Mouse (Mus musculus) cerebellum, adult 11-12 months (tissue): ENCODE measurements around the gene Tex261.
"Not testable (repeated sequence)": the region's sequence is repeated elsewhere in the genome, so short reads cannot be mapped to it uniquely, and the experiment has no call there.

Experiments used
- DNase-seq: peaks from one replicate; pipeline ENCODE4 v3.0.0; 2022

Tex261 gene

DNA sequence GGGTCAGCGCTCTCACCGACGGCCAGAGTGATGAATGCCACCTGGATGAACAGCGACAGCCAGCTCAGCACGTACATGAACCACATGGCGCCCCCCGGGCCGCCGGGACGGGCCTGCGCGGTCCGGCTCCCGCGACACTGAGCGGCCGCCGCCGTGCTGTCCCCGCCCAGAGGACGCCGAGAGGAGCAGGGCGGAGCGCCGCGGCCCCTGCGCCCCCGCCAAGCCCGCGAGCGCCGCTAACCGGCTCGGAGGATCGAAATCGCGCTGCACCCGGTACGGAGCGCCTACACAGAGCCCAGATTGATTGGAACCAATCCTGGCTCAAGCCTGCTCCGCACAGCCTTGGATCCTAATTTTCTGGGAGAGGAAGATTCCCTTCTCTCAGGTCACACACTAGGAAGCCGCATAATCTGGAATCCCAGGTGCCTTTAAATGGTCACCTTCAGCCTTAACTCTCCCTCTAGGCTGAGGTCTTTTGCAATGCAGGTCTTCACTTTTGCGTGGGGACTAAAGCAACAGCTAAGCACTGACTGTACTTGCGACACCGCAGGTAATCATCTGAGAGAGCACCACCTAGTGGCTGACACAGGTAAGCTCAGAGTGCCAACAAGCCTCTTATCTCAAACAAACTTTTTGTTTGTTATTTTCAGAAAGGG, at the start of gene Tex261:
Gene Tex261 (minus strand): TSS at position 176 of the 656 bp plus-strand sequence.
- DNase-seq = peak; percentile 92

DNA sequence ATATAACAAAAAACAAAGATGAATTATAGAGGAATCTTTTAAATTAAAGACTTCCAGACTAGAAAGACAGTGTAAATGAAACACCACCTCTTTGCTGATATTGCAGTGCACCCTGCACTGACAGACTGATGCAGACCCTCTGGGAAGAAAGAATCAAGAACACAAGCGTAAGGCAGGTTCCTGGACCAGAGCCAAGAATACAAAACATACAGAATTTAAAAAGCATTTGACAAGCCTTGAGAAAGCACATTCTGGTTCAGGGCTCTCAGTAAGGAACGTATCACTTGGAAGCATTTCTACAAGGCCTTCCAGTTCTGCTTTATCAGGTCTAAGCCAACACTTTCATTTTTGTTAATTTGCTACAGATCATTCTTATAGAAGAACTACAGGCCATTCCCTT, 46.2 kb upstream of the Tex261 start:
- DNase-seq = no peak

DNA sequence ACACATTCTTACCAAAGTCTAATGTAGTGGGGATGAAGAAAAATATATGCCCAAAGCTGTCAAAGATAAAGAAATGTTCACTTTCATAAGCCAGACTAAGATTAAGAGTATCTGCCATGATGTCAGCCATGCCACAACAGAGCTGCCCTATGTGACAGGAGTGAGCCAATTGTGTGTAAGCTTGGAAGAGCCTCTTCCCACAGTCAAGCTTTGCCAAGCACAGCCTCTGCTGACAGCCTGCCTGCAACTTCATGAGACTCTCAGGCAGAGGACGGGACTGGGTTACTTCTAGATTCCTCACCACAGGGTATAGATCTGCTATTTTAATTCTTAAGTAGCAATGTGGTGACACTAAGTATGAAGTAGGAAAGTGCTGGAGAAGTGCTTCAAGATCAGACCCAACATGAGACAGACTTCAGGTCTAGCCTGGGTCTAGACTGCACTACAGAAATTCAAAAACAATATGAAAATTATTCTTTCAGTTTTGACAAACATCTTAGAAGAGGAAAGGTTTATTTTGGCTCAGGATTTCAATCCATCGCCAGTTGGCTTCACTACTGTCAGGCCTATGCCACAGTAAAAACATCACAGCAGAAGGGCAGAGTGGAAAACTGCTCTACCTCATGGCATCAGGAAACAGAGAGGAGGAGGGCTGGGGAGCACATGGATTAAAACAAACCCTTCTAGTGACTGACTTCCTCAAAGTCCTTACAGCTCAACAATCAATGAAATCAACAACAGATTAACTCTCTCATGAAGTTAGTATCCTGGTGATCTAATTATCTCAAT, 45.3 kb upstream of the Tex261 start:
- no peak for DNase-seq

DNA sequence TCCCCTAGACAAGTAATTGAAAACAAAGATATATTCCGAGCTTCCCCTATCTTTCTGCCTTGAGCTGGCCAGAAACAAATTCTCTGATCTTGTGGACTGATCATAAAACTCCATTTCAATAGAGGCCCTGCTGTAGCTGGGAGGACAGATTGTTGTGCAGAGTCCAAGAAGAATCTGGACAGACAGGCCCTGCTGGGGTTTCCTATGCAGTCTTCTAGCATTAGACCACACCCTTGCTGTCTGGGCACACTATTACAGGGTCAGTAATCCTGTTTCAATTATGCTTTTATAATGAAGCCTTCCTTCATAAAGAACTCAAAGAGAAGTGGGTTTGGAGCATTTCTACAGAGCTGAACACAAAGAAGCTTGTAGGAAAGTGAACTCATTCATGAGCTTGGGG, 43.4 kb upstream of the Tex261 start:
- no peak for DNase-seq

DNA sequence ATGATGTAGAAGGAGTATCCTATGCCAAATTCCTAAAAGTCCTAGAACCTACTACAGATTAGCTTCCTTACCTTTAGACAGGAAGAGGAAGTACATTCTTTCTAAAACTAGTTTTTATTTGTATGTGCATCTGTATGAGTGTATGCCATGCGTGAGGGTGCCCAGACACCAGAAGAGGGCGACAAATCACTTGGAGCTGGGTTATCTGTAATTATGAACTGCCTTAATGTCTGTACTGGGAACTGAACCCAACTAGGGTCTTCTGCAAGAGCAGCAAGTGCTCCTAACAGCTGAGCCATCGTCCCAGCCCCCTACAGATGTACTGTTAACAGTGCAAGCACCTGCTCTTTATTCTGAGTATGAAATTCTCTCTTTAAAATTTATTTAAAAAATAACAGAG, 40.2 kb upstream of the Tex261 start:
- DNase-seq = no peak

DNA sequence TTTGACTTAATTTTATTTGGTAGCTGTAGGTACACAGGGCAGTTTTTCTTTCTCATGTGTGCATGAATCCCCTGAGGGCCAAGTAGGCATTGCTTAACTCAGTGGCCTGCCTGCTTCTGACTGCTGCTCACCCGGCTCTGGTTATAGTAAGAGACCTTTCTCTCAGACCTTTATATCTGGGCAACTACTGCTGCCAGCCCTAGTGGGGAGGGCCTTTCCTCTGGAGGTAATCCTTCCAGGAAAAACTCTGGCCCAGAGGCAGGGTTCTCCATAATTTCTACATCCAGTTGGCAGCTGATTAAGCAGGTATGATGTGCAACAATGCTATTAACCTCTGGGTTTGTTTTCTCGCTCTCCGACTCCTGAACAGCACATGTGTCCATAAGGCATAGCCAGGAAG, 27.2 kb upstream of the Tex261 start:
- no peak for DNase-seq

DNA sequence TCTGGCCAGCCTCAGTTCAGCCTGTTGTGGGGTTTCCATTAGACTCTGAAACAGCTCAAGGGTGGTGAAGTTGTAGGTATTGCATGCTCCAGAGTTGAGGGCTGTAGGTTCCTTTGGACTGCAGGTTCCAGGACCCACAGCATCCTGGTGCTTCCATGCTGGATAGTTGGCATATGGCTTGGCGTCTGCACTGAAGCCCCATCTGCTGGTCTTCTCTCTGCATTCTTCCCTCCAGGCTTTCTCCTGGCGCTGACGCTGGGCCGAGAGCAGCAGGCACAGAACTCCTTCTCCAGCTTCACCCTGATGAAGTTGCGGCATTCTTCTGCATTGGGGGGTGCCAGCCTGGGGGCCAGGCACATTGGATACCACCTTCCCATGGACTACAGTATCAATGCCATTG, 26.4 kb upstream of the Tex261 start:
- peak; percentile 43 for DNase-seq

DNA sequence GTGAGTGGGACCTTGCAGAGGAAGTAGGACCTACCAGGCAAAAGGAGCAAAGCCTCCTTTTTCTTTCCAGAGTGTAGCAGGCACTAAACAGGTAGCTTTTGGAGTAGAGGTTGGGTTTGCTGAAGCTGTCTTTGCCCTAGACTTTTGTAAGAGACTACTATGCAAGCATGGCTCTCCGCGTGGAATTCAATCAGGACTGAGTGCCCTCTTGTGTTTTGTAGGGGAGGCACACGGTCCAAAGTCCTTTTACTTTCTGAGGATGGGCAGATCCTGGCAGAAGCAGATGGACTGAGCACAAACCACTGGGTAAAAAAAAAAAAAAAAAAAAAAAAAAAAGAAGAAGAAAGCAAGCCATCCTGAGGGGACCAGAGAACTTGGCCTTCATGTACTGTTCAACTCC, 21.1 kb upstream of the Tex261 start:
- DNase-seq = no peak

DNA sequence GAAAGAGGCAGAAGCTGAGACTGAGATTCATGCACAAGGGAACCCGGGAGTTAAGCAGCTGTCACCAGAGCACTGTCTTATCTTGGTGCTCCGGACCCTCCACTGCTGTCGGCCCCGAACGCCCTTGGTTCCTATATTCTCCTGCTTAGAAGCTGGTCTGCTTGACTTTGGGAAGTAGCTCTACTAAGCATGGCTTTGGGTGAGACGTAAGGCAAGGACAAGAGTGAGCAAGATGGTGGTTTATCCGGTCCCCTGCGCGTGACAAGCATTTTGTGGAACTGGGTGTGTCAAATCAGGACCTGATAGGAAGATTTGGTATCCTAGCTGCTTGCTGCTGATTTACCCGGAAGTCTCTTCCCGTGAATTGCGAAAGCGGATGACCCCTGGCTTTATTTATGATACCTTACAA, 19.9 kb upstream of the Tex261 start:
- no peak for DNase-seq

DNA sequence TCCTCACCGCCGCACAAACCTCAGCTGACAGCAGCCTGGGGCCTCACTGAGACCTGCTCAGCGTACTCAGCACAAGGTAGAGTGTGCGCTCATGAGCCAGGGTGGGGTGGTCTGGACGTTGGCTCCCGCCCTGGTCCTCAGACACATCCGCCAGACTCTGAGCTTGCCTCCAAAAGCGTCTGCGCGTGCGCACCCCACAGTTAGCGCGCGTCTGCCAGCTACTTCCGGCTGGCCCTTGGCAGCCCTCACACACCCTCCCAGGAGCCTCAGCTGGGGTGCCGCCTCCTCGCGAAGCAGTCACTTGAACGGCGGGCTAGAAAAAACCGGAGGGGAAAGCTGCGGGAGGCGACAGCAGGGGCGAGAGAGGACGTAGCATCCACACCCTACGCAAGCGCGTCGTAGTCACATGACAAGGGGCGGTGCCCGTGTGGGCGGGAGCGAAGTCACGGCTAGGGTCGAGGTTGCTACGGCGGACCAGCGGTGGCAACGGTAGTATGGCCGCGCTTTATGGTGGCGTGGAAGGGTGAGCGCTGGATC, 19.2 kb upstream of the Tex261 start, which contains the start of gene Nagk:
Gene Nagk (plus strand): TSS at position 223 of the 537 bp plus-strand sequence.
- DNase-seq = peak; percentile 90

DNA sequence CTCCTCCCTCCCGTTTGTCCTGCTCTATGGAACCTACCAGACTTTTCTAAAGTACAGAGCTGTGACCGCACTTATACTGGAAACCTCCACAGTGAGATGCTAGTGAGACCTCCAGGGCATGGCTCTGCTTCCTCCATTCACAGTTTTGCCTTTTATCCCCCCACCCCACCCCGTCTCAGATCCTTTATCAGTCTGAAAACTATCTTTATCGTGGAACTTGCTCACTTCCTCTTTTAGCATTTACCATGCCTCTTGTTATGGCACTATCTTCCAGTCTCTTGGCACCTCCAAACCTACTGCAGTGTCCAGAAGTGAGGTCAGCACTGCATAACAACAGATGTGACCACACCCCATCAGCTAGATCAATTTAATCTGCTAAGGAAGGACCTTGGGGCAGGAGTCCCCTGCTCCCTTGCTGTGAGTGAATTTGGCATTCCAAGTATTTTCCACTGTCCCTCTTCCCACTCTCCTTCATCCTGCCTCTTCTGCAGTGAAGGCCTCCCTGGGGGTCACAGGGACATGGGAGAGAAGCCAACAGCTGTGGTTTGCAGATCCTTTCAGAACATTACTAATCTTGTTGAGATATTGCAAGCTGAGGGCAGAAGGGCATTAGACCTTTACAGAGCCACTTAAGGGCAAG, 15.8 kb upstream of the Tex261 start:
- DNase-seq = no peak

DNA sequence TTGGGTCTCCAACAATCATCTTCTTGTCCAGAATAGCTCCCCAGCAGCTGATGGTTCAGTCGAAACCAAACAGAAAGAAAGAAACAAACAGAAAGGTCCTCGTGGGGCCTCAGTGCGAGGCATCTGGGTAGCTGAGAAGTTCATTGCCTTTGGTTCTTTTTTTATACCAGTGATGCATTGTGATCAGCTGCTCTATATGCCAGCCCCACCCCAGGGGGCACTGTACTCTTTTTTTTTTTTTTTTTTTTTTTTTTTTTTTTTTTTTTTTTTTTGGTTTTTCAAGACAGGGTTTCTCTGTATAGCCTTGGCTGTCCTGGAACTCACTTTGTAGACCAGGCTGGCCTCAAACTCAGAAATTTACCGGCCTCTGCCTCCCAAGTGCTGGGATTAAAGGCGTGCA, 14.9 kb upstream of the Tex261 start:
- DNase-seq = not testable (repeated sequence)

DNA sequence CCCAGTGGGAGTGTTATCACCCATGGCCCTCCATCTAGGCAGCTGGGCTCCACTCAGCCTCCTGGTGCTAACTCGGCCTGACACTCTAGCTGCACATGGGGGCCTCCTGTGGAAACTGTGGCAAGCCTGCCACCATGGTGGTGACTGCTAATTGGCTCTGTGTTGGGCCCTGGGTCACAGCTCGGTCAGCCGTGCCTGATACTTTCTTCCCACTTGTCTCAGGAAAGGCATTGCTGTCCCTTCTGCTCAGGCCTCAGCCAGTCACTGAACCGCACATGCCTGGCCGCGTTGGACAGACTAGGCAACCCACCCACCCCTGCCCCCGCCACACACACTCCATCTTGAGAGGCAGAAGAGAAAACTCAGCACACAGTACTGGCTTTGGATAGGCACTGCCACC, 12.9 kb upstream of the Tex261 start:
- DNase-seq = no peak

DNA sequence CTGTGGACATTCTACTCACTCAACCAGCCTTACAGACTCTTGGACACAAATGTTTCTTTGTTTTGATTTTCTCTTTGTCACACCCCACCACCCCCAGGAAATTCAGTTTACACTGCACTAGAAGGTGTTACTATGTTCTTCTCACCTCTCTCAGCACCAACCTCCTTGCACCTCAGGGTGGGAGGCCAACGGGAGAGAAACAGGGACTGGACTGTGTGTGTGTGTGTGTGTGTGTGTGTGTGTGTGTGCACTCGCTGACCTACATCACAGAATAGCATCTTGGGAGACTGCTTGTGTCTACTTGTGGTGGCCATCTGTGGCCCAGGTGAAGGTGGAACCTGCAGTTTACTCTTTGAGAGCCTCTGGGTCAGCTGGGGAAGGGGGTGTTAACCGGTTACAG, 10.8 kb upstream of the Tex261 start:
- DNase-seq = no peak

DNA sequence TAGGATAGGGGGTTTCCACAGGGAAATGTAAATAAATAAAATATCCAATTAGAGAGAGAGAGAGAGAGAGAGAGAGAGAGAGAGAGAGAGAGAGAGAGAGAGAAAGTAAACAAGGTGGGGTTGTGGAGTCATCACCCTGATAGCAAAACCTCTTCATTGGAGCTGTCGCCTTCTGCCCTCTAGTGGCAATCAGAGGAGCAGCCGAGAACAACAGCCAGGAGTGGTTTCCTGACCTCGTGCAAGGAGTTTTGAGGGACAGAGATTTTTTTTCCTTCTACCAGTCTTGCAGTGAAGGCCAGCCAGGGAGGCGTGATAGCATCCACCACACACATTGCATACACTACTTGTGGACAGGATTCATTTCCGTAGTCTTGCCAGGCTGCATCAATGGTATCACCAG, 3.4 kb upstream of the Tex261 start:
- DNase-seq = peak; percentile 32

DNA sequence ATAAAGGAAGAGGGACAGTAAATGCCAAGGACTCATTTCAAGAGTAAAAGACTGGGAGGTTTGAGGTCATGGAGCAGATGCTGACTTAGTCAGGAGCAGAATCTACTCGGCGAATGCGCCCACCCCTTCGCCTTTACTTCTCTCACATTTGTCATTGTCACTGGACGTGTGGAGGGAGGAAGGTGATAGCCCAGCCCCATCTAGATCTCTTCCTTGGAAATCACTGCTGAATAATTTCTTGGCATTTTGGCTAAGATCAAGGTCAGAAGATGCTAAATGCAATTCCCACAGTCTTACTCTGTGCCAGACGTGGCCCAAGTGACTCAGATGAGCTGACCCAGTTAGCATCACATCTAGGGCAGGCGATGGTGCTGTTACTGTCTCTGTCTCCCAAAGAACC, 2.7 kb upstream of the Tex261 start:
- no peak for DNase-seq

DNA sequence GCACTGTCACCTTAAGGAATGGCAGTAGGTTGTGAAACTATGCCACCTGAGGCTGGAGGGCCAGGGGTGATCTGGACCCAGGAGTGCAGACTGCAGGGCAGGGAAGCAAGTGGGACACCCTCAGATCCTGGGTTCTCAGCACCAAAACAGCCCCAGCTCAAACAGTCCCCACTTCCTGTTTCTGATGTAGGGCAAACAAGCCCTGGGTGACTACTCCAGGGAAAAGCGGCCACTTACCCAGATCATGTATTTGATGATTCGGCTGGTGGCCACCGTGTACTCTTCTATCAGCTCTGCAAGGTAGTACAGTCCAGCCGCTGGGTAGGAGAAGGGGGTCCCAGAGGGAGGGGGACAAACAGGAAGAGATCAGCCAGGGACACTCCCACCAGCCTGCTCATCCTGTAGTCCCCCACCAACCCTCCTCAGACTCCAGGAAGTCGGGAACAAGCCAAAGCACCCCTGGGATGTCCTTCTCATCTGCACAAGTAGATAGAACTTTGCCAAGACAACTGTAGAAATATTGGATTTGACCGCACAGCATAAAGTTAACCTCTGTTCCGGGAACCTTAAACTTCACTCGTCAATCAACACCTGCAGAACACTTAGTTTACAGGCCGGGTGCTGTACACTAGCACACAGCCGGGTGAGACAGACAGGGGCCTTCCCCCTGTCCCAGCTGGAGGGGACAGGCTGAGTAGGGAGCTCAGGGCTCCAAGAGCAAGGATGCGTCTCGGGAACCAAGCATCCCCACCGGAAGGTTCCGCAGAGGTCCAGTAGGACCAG, 641 bp downstream of the Tex261 start:
- peak; percentile 52 for DNase-seq

DNA sequence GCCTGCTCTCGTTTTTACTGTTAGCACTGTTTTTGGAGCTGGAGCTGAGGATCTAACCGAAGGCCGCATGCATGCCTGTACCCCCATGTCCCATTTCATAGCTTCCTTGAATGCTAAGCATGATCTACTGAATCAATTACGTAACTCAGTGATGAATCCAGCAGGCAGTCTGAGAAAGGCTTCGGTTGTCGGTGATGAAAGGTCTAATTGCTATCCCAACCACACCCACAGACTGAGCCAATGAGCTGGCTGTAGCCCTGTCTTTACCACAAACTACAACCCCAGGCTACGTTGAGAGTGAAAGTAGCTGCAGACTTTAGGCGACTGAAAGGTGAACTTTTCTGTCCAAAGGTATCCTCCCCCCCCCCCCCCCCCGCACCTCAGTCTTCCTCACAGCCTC, 1.5 kb downstream of the Tex261 start:
- no peak for DNase-seq

DNA sequence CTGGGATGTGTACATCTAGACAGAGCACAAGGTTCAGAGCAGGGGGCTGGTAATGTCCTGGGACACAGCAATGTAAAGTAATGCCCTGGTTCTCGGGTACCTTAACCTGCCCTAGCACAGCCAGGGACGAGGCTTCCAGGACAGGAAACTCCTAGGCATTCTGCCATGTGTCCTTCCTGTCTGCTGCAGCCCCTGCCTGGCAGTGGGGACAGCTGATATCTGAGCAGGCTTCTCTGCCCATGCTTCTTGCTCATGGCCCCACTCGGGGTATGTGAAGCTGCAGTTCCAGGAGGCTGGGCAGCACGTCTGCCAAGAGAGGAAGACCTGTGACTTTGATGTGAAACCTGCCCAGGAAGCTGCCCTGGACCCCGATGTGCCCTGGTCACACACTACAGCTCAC, 7.1 kb downstream of the Tex261 start:
- DNase-seq = no peak

DNA sequence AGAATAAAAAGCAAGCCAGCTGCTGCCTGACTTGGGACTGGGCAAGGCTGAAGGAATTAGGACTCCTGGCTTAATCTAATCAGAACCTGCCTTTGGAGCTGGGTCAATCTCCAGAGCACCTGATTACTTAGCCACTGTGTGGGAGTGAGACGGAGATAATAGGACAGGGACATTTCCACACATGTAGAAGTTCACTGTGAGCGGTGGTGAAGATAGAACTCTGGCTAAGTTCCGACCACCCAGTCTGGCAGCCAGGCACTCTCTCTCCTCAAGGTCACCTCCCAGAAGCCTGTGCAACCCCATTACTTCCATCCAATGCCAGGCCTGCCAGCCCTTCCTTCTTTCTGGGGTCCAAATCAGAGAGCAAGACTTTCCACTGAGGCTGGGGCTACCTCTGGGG, 8.6 kb downstream of the Tex261 start:
- no peak for DNase-seq

DNA sequence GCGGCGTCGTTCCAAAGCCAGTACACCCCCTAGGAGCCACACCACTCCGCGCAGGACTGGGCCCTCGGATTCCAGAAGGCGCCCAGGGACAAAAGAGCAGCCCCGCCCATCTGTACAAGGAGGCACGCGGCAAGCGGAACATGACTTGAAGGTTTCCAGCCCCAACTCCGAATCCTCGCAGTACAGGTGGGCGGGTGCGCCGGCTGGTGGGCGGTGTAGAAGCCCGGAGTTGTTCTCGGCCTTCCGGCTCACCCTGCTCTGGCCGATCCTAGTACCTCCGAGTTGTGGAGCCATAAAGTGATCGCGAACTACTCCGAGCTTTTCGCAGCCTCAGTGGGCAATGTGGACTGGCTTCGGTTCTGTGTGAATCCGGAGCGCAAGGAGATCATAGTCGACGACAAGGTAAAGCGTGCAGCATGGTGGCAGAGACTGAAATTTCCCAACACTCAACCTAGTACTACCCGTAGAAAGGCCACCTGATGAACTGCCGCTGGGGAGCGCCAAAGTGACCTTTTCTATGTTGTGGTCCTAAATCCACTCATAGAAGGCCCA, 12.7 kb downstream of the Tex261 start:
- no peak for DNase-seq

DNA sequence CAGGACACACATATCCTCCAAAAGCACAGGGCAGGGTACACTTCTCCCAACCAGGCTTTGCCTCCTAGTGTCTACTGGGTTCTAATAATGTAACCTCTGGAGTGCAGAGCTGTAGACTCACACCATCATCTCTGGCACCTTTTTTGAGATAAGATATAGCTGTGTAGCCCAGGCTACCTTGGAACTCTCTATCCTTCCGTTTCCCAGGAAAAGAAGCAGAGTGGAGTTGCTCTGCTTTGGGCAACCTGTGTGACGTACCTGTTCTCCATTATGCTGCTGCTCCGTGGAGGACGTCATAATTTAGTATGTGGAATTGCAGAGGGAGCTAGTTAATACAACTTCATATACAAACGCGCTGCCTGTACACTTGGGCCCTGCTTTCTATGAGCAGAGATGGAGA, 13.3 kb downstream of the Tex261 start, which contains the start of gene Ankrd53:
Gene Ankrd53 (plus strand): TSS at position 301 of the 400 bp plus-strand sequence.
- no peak for DNase-seq

DNA sequence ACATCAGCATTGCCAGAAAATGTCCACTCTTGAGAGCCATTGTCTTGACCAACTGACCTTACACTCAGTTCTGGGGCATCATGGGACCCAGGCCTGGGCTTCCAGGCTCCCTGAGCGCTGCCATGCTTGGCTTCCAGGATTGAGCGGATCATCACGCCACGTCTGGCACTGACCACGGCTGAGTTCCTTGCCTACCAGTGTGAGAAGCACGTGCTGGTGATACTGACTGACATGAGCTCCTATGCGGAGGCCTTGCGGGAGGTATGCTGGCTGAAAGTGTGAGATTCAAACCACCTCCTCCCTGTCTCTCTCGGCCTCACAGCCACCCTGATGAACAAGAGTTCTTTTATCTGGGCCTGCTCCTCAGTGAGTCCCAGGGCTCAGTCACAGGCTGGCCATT, 19.6 kb downstream of the Tex261 start:
- no peak for DNase-seq
